Mouse (Mus musculus): Measurements from ENCODE around the gene Nufip2. TPM values are rescaled to one million over a fixed set of nuclear protein-coding genes. Genes with fewer than 3 reads are reported as not detected.
"Not testable (repeated sequence)": the region's sequence is repeated elsewhere in the genome, so short reads cannot be mapped to it uniquely, and the experiment has no call there.

Gene Nufip2
- polyA plus RNA-seq, 1 experiment from 2014 or later: 5.7 TPM

- DNase-seq (ENCODE audit: low spot score): no peak
- ATAC-seq (ENCODE audit: insufficient number of reproducible peaks, low FRiP score, low TSS enrichment, low read depth): no peak
- Histone ChIP-seq H3K9ac (ENCODE audit: low read length) (no peak overlapping the region), H3K4me2 (ENCODE audit: low read depth, severe bottlenecking) (no peak overlapping the region), H3K27me3 (ENCODE audit: control insufficient read depth, insufficient read depth, low read length) (no peaks in the 10 kb centered on the region), H3K4me1 (ENCODE audit: control insufficient read depth, insufficient read depth, low read length) (no peaks in the 10 kb centered on the region), H3K27ac (replicated peaks; ENCODE audit: low read depth, low read length) (no peak overlapping the region), H3K4me3 (ENCODE audit: low read depth, low read length) (no peak overlapping the region), H3K36me3 (ENCODE audit: control insufficient read depth, insufficient read depth, low read length) (no peaks in the 10 kb centered on the region), H3K9me3 (ENCODE audit: control insufficient read depth, low read length) (no peaks in the 10 kb centered on the region)
- 85% methylated on average over 8 of the region's 8 CpGs for WGBS
These were observed 21.9 kb upstream of the Nufip2 start for GRCm38 (mm10) chr11:77664046-77664445.

- not testable (repeated sequence) for DNase-seq (ENCODE audit: low spot score); H3K4me1 ChIP-seq (ENCODE audit: control insufficient read depth, insufficient read depth, low read length); H3K9me3 ChIP-seq (ENCODE audit: control insufficient read depth, low read length); H3K27me3 ChIP-seq (ENCODE audit: control insufficient read depth, insufficient read depth, low read length); H3K4me3 ChIP-seq (ENCODE audit: low read depth, low read length); H3K9ac ChIP-seq (ENCODE audit: low read length); H3K36me3 ChIP-seq (ENCODE audit: control insufficient read depth, insufficient read depth, low read length); ATAC-seq (ENCODE audit: insufficient number of reproducible peaks, low FRiP score, low TSS enrichment, low read depth); H3K4me2 ChIP-seq (ENCODE audit: low read depth, severe bottlenecking); H3K27ac ChIP-seq (replicated peaks; ENCODE audit: low read depth, low read length)
- 78% methylated on average over 5 of the region's 5 CpGs for WGBS
These were observed 20.6 kb upstream of the Nufip2 start for GRCm38 (mm10) chr11:77665384-77665783.

GRCm38 (mm10) chr11:77666766-77667165, 19.2 kb upstream of the Nufip2 start:
- not testable (repeated sequence) for H3K4me3 ChIP-seq (ENCODE audit: low read depth, low read length); H3K9ac ChIP-seq (ENCODE audit: low read length); DNase-seq (ENCODE audit: low spot score); H3K4me1 ChIP-seq (ENCODE audit: control insufficient read depth, insufficient read depth, low read length); H3K27ac ChIP-seq (replicated peaks; ENCODE audit: low read depth, low read length); H3K9me3 ChIP-seq (ENCODE audit: control insufficient read depth, low read length); ATAC-seq (ENCODE audit: insufficient number of reproducible peaks, low FRiP score, low TSS enrichment, low read depth); H3K4me2 ChIP-seq (ENCODE audit: low read depth, severe bottlenecking); H3K27me3 ChIP-seq (ENCODE audit: control insufficient read depth, insufficient read depth, low read length); H3K36me3 ChIP-seq (ENCODE audit: control insufficient read depth, insufficient read depth, low read length)
- 90% methylated on average over 8 of the region's 8 CpGs for WGBS

- H3K27me3 ChIP-seq (ENCODE audit: control insufficient read depth, insufficient read depth, low read length): no peaks in the 10 kb centered on the region
- H3K4me2 ChIP-seq (ENCODE audit: low read depth, severe bottlenecking): no peak overlapping the region
- 99% methylated on average over 2 of the region's 2 CpGs for WGBS
- ATAC-seq (ENCODE audit: insufficient number of reproducible peaks, low FRiP score, low TSS enrichment, low read depth): no peak
- no peaks in the 10 kb centered on the region for H3K4me1 ChIP-seq (ENCODE audit: control insufficient read depth, insufficient read depth, low read length)
- no peak for DNase-seq (ENCODE audit: low spot score)
- no peak overlapping the region for H3K4me3 ChIP-seq (ENCODE audit: low read depth, low read length)
- H3K9me3 ChIP-seq (ENCODE audit: control insufficient read depth, low read length): no peaks in the 10 kb centered on the region
- no peak overlapping the region for H3K27ac ChIP-seq (replicated peaks; ENCODE audit: low read depth, low read length)
- H3K36me3 ChIP-seq (ENCODE audit: control insufficient read depth, insufficient read depth, low read length): no peaks in the 10 kb centered on the region
- H3K9ac ChIP-seq (ENCODE audit: low read length): no peak overlapping the region
These were observed 13.2 kb upstream of the Nufip2 start for GRCm38 (mm10) chr11:77672746-77673145.

- Histone ChIP-seq H3K4me2 (ENCODE audit: low read depth, severe bottlenecking) (no peak overlapping the region), H3K4me3 (ENCODE audit: low read depth, low read length) (no peak overlapping the region), H3K9ac (ENCODE audit: low read length) (no peak overlapping the region), H3K36me3 (ENCODE audit: control insufficient read depth, insufficient read depth, low read length) (no peaks in the 10 kb centered on the region), H3K27me3 (ENCODE audit: control insufficient read depth, insufficient read depth, low read length) (no peaks in the 10 kb centered on the region), H3K9me3 (ENCODE audit: control insufficient read depth, low read length) (no peaks in the 10 kb centered on the region), H3K27ac (replicated peaks; ENCODE audit: low read depth, low read length) (no peak overlapping the region), H3K4me1 (ENCODE audit: control insufficient read depth, insufficient read depth, low read length) (no peaks in the 10 kb centered on the region)
- DNase-seq (ENCODE audit: low spot score): no peak
- 63% methylated on average over 4 of the region's 4 CpGs for WGBS
- ATAC-seq (ENCODE audit: insufficient number of reproducible peaks, low FRiP score, low TSS enrichment, low read depth): no peak
These were observed 12.4 kb upstream of the Nufip2 start for GRCm38 (mm10) chr11:77673428-77673991.

GRCm38 (mm10) chr11:77680018-77680417, 5.9 kb upstream of the Nufip2 start:
- no peak overlapping the region for H3K9ac ChIP-seq (ENCODE audit: low read length)
- H3K4me1 ChIP-seq (ENCODE audit: control insufficient read depth, insufficient read depth, low read length): no peaks in the 10 kb centered on the region
- no peak overlapping the region for H3K4me2 ChIP-seq (ENCODE audit: low read depth, severe bottlenecking)
- H3K27ac ChIP-seq (replicated peaks; ENCODE audit: low read depth, low read length): no peak overlapping the region
- 37% methylated on average over 2 of the region's 2 CpGs for WGBS
- H3K4me3 ChIP-seq (ENCODE audit: low read depth, low read length): no peak overlapping the region
- no peak for ATAC-seq (ENCODE audit: insufficient number of reproducible peaks, low FRiP score, low TSS enrichment, low read depth)
- H3K9me3 ChIP-seq (ENCODE audit: control insufficient read depth, low read length): no peaks in the 10 kb centered on the region
- no peaks in the 10 kb centered on the region for H3K27me3 ChIP-seq (ENCODE audit: control insufficient read depth, insufficient read depth, low read length)
- H3K36me3 ChIP-seq (ENCODE audit: control insufficient read depth, insufficient read depth, low read length): no peaks in the 10 kb centered on the region
- no peak for DNase-seq (ENCODE audit: low spot score)

GRCm38 (mm10) chr11:77684896-77685295, 1.1 kb upstream of the Nufip2 start:
- H3K36me3 ChIP-seq (ENCODE audit: control insufficient read depth, insufficient read depth, low read length): no peaks in the 10 kb centered on the region
- no peaks in the 10 kb centered on the region for H3K9me3 ChIP-seq (ENCODE audit: control insufficient read depth, low read length)
- no peak overlapping the region for H3K4me2 ChIP-seq (ENCODE audit: low read depth, severe bottlenecking)
- no peak for DNase-seq (ENCODE audit: low spot score)
- no peak for ATAC-seq (ENCODE audit: insufficient number of reproducible peaks, low FRiP score, low TSS enrichment, low read depth)
- H3K4me1 ChIP-seq (ENCODE audit: control insufficient read depth, insufficient read depth, low read length): peaks cover 4% of the 10 kb centered on the region; the same call in 1 of the 2 replicates
- no peaks in the 10 kb centered on the region for H3K27me3 ChIP-seq (ENCODE audit: control insufficient read depth, insufficient read depth, low read length)
- H3K4me3 ChIP-seq (ENCODE audit: low read depth, low read length): no peak overlapping the region
- H3K27ac ChIP-seq (replicated peaks; ENCODE audit: low read depth, low read length): no peak overlapping the region
- WGBS: 75% methylated on average over 2 of the region's 2 CpGs
- no peak overlapping the region for H3K9ac ChIP-seq (ENCODE audit: low read length)

GRCm38 (mm10) chr11:77686346-77686840, 438 bp downstream of the Nufip2 start:
- Histone ChIP-seq H3K27me3 (ENCODE audit: control insufficient read depth, insufficient read depth, low read length) (no peaks in the 10 kb centered on the region), H3K36me3 (ENCODE audit: control insufficient read depth, insufficient read depth, low read length) (no peaks in the 10 kb centered on the region; the same call in 1 of the 2 replicates), H3K27ac (replicated peaks; ENCODE audit: low read depth, low read length) (peak overlapping the region; percentile 94), H3K4me3 (ENCODE audit: low read depth, low read length) (peak overlapping the region; percentile 91), H3K4me1 (ENCODE audit: control insufficient read depth, insufficient read depth, low read length) (peaks cover 4% of the 10 kb centered on the region; the same call in 1 of the 2 replicates), H3K9me3 (ENCODE audit: control insufficient read depth, low read length) (no peaks in the 10 kb centered on the region), H3K4me2 (ENCODE audit: low read depth, severe bottlenecking) (peak overlapping the region; percentile 64), H3K9ac (ENCODE audit: low read length) (peak overlapping the region; percentile 89)
- DNase-seq (ENCODE audit: low spot score) (peak; percentile 62), ATAC-seq (ENCODE audit: insufficient number of reproducible peaks, low FRiP score, low TSS enrichment, low read depth) (peak; percentile 65)
- 0% methylated on average over 25 of the region's 30 CpGs for WGBS
